Comparison of ENCODE assay signal across 18 mouse cellular contexts in genomic region chr13:63083663-63084062, GRCm38 (mm10).
DNase-seq lines count a peak whose midpoint lies in the region; ATAC-seq and TF ChIP-seq lines count a peak whose summit lies in the region.
"Had no signal": no experiment of that assay in that cellular context is flagged by ENCODE, and none has a peak within 500 bp of the region (broad histone marks: within the 10 kb centered on the region; RNA-seq: fewer than 3 reads in every experiment).

No protein-coding gene starts in this region.

- H3K27ac ChIP-seq in ES-E14 (ENCODE audit: insufficient read depth, low read depth, low read length, poor library complexity, severe bottlenecking) = 0 out of 2 replicates have a peak overlapping the region, but pooled peaks have one; percentile 10
- 0 out of 2 replicates have a peak overlapping the region, but pooled peaks have one; percentile 15 for H3K27ac ChIP-seq in embryonic facial prominence, embryonic 14.5 days (replicated peaks; ENCODE audit: low read depth, low read length)
- peak overlapping the region; percentile 16; the same call in 1 of the 2 replicates for H3K27ac ChIP-seq in stomach, embryonic 14.5 days (ENCODE audit: low read length)
- H3K27ac ChIP-seq: forebrain, embryonic 12.5 days; heart, adult 2 months had no signal

- H3K36me3 ChIP-seq in E14TG2a.4 (ENCODE audit: insufficient read depth, low read length) (no peaks in the 10 kb centered on the region), ES-E14 (ENCODE audit: control insufficient read depth, insufficient read depth, low read length, poor library complexity, severe bottlenecking) (no peaks in the 10 kb centered on the region)
- H3K36me3 ChIP-seq in embryonic facial prominence, embryonic 14.5 days (ENCODE audit: control insufficient read depth, insufficient read depth, low read length) = no peaks in the 10 kb centered on the region
- H3K36me3 ChIP-seq in stomach, embryonic 14.5 days (ENCODE audit: control insufficient read depth, insufficient read depth, low read length) = no peaks in the 10 kb centered on the region
- H3K36me3 ChIP-seq: forebrain, embryonic 12.5 days; heart, embryonic 12.5 days had no signal

- peak overlapping the region; percentile 57 for H3K4me3 ChIP-seq in E14TG2a.4 (replicated peaks; ENCODE audit: low read length)
- H3K4me3 ChIP-seq in ES-E14 (ENCODE audit: insufficient read depth in 1 of 2, low read depth in 1 of 2, low read length in 2 of 2, poor library complexity in 1 of 2, severe bottlenecking in 1 of 2) = peak overlapping the region in 1 of 2 experiments; percentile 44; a peak in 1 of 4 replicates
- no peak overlapping the region for H3K4me3 ChIP-seq in embryonic facial prominence, embryonic 14.5 days (ENCODE audit: low read depth, low read length)
- no peak overlapping the region for H3K4me3 ChIP-seq in stomach, embryonic 14.5 days (ENCODE audit: low read depth, low read length)
- H3K4me3 ChIP-seq: forebrain, embryonic 12.5 days; heart, adult 2 months; heart, embryonic 12.5 days had no signal

- 69% methylated on average over 8 of the region's 8 CpGs for WGBS in embryonic facial prominence, embryonic 14.5 days
- WGBS in stomach, embryonic 14.5 days = 76% methylated on average over 8 of the region's 8 CpGs

- ATAC-seq in embryonic facial prominence, embryonic 14.5 days (ENCODE audit: low read depth) = no peak
- ATAC-seq in stomach, embryonic 14.5 days (ENCODE audit: insufficient number of reproducible peaks, insufficient read depth, low FRiP score, low read depth) = no peak
- ATAC-seq: forebrain, embryonic 16.5 days; hindbrain, embryonic 16.5 days; inflammation-experienced regulatory T-cells, adult 6 months had no signal

- in situ Hi-C loops in ES-E14 (cut with MboI; ENCODE audit: low sequenced_read_pairs in 2 of 2, unreplicated experiment in 2 of 2) = no loop called here

- peaks cover 6% of the 10 kb centered on the region for H3K27me3 ChIP-seq in E14TG2a.4 (ENCODE audit: insufficient read depth, low read length)
- H3K27me3 ChIP-seq in embryonic facial prominence, embryonic 14.5 days (replicated peaks; ENCODE audit: control insufficient read depth, insufficient read depth, low read length) = no peaks in the 10 kb centered on the region
- no peaks in the 10 kb centered on the region for H3K27me3 ChIP-seq in stomach, embryonic 14.5 days (ENCODE audit: control insufficient read depth, insufficient read depth, low read length)
- H3K27me3 ChIP-seq: forebrain, embryonic 12.5 days; heart, embryonic 12.5 days had no signal

- TF ChIP-seq CTCF in E14TG2a.4 (conservative IDR thresholded peaks at IDR 0.05; ENCODE audit: low read length) = no peak

- no peak for DNase-seq in ES-E14 (ENCODE audit: low read depth, low spot score)
- no peak for DNase-seq in embryonic facial prominence, embryonic 14.5 days (ENCODE audit: low spot score)
- DNase-seq in embryo, embryonic 10.5 days (ENCODE audit: low spot score) = no peak
- DNase-seq in left cerebral cortex, adult 8-10 months (ENCODE audit: low spot score in 2 of 2) = no peak
- DNase-seq in adipocyte (ENCODE audit: low spot score) = no peak
- DNase-seq in ovary, postnatal 36 days (ENCODE audit: low spot score) = no peak
- DNase-seq: adrenal gland, postnatal 25 days; cerebellum, adult 18-20 months; cerebellum, adult 9-11 months; gastrocnemius, postnatal 10 days; heart, adult 2 months had no signal

- peak overlapping the region; percentile 42; the same call in 1 of the 2 replicates for H3K9ac ChIP-seq in ES-E14 (ENCODE audit: insufficient read depth, low read depth, low read length, poor library complexity, severe bottlenecking)
- H3K9ac ChIP-seq in embryonic facial prominence, embryonic 14.5 days (ENCODE audit: low read depth, low read length) = no peak overlapping the region
- H3K9ac ChIP-seq in stomach, embryonic 14.5 days (replicated peaks; ENCODE audit: low read depth, low read length) = no peak overlapping the region
- H3K9ac ChIP-seq: forebrain, embryonic 12.5 days; heart, embryonic 12.5 days had no signal

- H3K4me2 ChIP-seq in embryonic facial prominence, embryonic 14.5 days (ENCODE audit: low read depth, low read length) = no peak overlapping the region
- no peak overlapping the region for H3K4me2 ChIP-seq in stomach, embryonic 14.5 days (replicated peaks; ENCODE audit: low read depth, low read length)
- H3K4me2 ChIP-seq: forebrain, embryonic 12.5 days; heart, embryonic 12.5 days had no signal

- H3K9me3 ChIP-seq in E14TG2a.4 (ENCODE audit: low read length) = no peaks in the 10 kb centered on the region
- H3K9me3 ChIP-seq in ES-E14 (ENCODE audit: control insufficient read depth, insufficient read depth, low read depth, low read length) = no peaks in the 10 kb centered on the region
- H3K9me3 ChIP-seq in embryonic facial prominence, embryonic 14.5 days (ENCODE audit: control insufficient read depth, low read length) = no peaks in the 10 kb centered on the region
- no peaks in the 10 kb centered on the region for H3K9me3 ChIP-seq in stomach, embryonic 14.5 days (ENCODE audit: control insufficient read depth, low read depth, low read length)
- H3K9me3 ChIP-seq: forebrain, embryonic 12.5 days; heart, embryonic 12.5 days had no signal

- H3K4me1 ChIP-seq in E14TG2a.4 (replicated peaks; ENCODE audit: low read depth, low read length) (peaks cover 34% of the 10 kb centered on the region), ES-E14 (ENCODE audit: control insufficient read depth in 2 of 2, insufficient read depth in 2 of 2, low read length in 2 of 2, poor library complexity in 1 of 2) (peaks cover 2 to 7% of the 10 kb centered on the region in 2 experiments; a peak in 2 of 4 replicates)
- no peaks in the 10 kb centered on the region for H3K4me1 ChIP-seq in embryonic facial prominence, embryonic 14.5 days (ENCODE audit: control insufficient read depth, insufficient read depth, low read length)
- H3K4me1 ChIP-seq in stomach, embryonic 14.5 days (ENCODE audit: control insufficient read depth, insufficient read depth, low read length) = 0 out of 2 replicates have a peak, but pooled peaks cover 5% of the 10 kb centered on the region
- H3K4me1 ChIP-seq: forebrain, embryonic 12.5 days had no signal

TF ChIP-seq in ES-E14, 5 proteins besides CTCF, POLR2A, EP300 and RAD21:
- TF ChIP-seq ZNF384 (IDR thresholded peaks at IDR 0.05; ENCODE audit: low read depth, low read length) = no peak
- TF ChIP-seq HCFC1 (IDR thresholded peaks at IDR 0.05; ENCODE audit: borderline replicate concordance, insufficient read depth, low read length) = no peak
- TF ChIP-seq MAFK (IDR thresholded peaks at IDR 0.05; ENCODE audit: insufficient read depth, low read depth, low read length) = no peak
- TF ChIP-seq ZC3H11A (IDR thresholded peaks at IDR 0.05; ENCODE audit: borderline replicate concordance, low read depth, low read length) = no peak
- TF ChIP-seq CHD2 (IDR thresholded peaks at IDR 0.05; ENCODE audit: low read depth, low read length) = no peak
